Mouse (Mus musculus) testis, adult 2 months (tissue): Measurements from ENCODE around the gene Crybb2.

Experiments used
- CTCF ChIP-seq: fragments of 200-500 bp; IDR thresholded peaks from 2 replicates; pipeline ENCODE4 v1.5.1; 2012; ENCODE audit warnings: low read depth, mild to moderate bottlenecking, inconsistent platforms, low read length, moderate library complexity; ENCODE audit not compliant: control insufficient read depth, insufficient read depth, insufficient replicate concordance
- POLR2A ChIP-seq: fragments of 200-500 bp; IDR thresholded peaks from 2 replicates; pipeline ENCODE4 v1.6.1; 2012; ENCODE audit warnings: low read depth, mild to moderate bottlenecking, inconsistent platforms, low read length, moderate library complexity; ENCODE audit not compliant: control insufficient read depth

- TF ChIP-seq CTCF: no peak
- TF ChIP-seq POLR2A: no peak
Observed at GRCm38 (mm10) chr5:113035094-113036047, 34.5 kb downstream of the Crybb2 start.
